ENCODE assay signal across 13 mouse cellular contexts in genomic region chr13:104499116-104500040, GRCm38 (mm10).
DNase-seq lines count a peak whose midpoint lies in the region; ATAC-seq and TF ChIP-seq lines count a peak whose summit lies in the region.
"Had no signal": no experiment of that assay in that cellular context is flagged by ENCODE, and none has a peak within 500 bp of the region (broad histone marks: within the 10 kb centered on the region; RNA-seq: fewer than 3 reads in every experiment).

No protein-coding gene starts in this region.

- H3K9ac ChIP-seq in forebrain, postnatal 0 days = no peak overlapping the region
- no peak overlapping the region for H3K9ac ChIP-seq in forebrain, embryonic 13.5 days
- no peak overlapping the region for H3K9ac ChIP-seq in limb, embryonic 11.5 days (ENCODE audit: low read length)
- H3K9ac ChIP-seq: midbrain, embryonic 13.5 days; stomach, embryonic 15.5 days had no signal

- H3K4me3 ChIP-seq in forebrain, postnatal 0 days (ENCODE audit: low read depth, low read length) = no peak overlapping the region
- H3K4me3 ChIP-seq in forebrain, embryonic 13.5 days = no peak overlapping the region
- H3K4me3 ChIP-seq in limb, embryonic 11.5 days (ENCODE audit: low read depth, low read length) = no peak overlapping the region
- H3K4me3 ChIP-seq in limb, embryonic 10.5 days = no peak overlapping the region
- no peak overlapping the region for H3K4me3 ChIP-seq in testis, adult 2 months (ENCODE audit: control insufficient read depth, low read depth, low read length)
- H3K4me3 ChIP-seq in thymus, adult 2 months (ENCODE audit: control insufficient read depth, insufficient read depth, low read length) = no peak overlapping the region
- H3K4me3 ChIP-seq: left cerebral cortex, adult 2 months; midbrain, embryonic 13.5 days; stomach, embryonic 15.5 days had no signal

- ATAC-seq in forebrain, postnatal 0 days = 0 out of 2 replicates have a peak, but pooled peaks have one; percentile 38
- ATAC-seq in forebrain, embryonic 13.5 days = no peak
- no peak for ATAC-seq in limb, embryonic 11.5 days (ENCODE audit: insufficient number of reproducible peaks, low FRiP score, low TSS enrichment, low read depth)
- ATAC-seq: forebrain, embryonic 14.5 days; midbrain, embryonic 13.5 days had no signal

- 72% methylated on average over 9 of the region's 9 CpGs for WGBS in forebrain, postnatal 0 days
- 89% methylated on average over 9 of the region's 9 CpGs for WGBS in forebrain, embryonic 13.5 days
- WGBS in limb, embryonic 11.5 days = 70% methylated on average over 9 of the region's 9 CpGs
- WGBS in limb, embryonic 10.5 days = 74% methylated on average over 9 of the region's 9 CpGs
- 97% methylated on average over 9 of the region's 9 CpGs for WGBS in thymus, adult 2 months

- no peak for DNase-seq in forebrain, postnatal 0 days
- DNase-seq in limb, embryonic 11.5 days (ENCODE audit: low spot score) = peak; percentile 22
- DNase-seq in limb, embryonic 10.5 days (ENCODE audit: low spot score) = no peak
- DNase-seq in gastrocnemius, postnatal 36 days = peak; percentile 21 to 60
- no peak for DNase-seq in thymus, adult 2 months
- no peak for DNase-seq in layer of hippocampus, adult 11-12 months (ENCODE audit: low spot score)
- DNase-seq: lung, adult 18-20 months had no signal

- no peaks in the 10 kb centered on the region for H3K9me3 ChIP-seq in forebrain, postnatal 0 days (ENCODE audit: low read length)
- H3K9me3 ChIP-seq in forebrain, embryonic 13.5 days (replicated peaks) = no peaks in the 10 kb centered on the region
- H3K9me3 ChIP-seq in limb, embryonic 11.5 days (ENCODE audit: control insufficient read depth, low read length) = no peaks in the 10 kb centered on the region
- no peaks in the 10 kb centered on the region for H3K9me3 ChIP-seq in limb, embryonic 10.5 days (replicated peaks)
- H3K9me3 ChIP-seq: midbrain, embryonic 13.5 days had no signal

- H3K27ac ChIP-seq in forebrain, postnatal 0 days (ENCODE audit: low read depth, low read length) = no peak overlapping the region
- no peak overlapping the region for H3K27ac ChIP-seq in forebrain, embryonic 13.5 days
- no peak overlapping the region for H3K27ac ChIP-seq in limb, embryonic 11.5 days (replicated peaks; ENCODE audit: low read depth, low read length)
- H3K27ac ChIP-seq in limb, embryonic 10.5 days = no peak overlapping the region
- H3K27ac ChIP-seq in testis, adult 2 months (ENCODE audit: control insufficient read depth, insufficient read depth, low read depth, low read length) = peak overlapping the region; percentile 33; the same call in 1 of the 2 replicates
- H3K27ac ChIP-seq in thymus, adult 2 months (ENCODE audit: control insufficient read depth, insufficient read depth, low read length) = no peak overlapping the region
- H3K27ac ChIP-seq: left cerebral cortex, adult 2 months; midbrain, embryonic 13.5 days; stomach, embryonic 15.5 days had no signal

- no peaks in the 10 kb centered on the region for H3K36me3 ChIP-seq in forebrain, postnatal 0 days (ENCODE audit: insufficient read depth)
- no peaks in the 10 kb centered on the region for H3K36me3 ChIP-seq in forebrain, embryonic 13.5 days (ENCODE audit: poor library complexity, severe bottlenecking)
- no peaks in the 10 kb centered on the region for H3K36me3 ChIP-seq in limb, embryonic 11.5 days (ENCODE audit: control insufficient read depth, insufficient read depth, low read length)
- peaks cover 2% of the 10 kb centered on the region; the same call in 1 of the 2 replicates for H3K36me3 ChIP-seq in limb, embryonic 10.5 days
- no peaks in the 10 kb centered on the region for H3K36me3 ChIP-seq in testis, adult 2 months (ENCODE audit: control insufficient read depth, insufficient read depth, low read length)
- no peaks in the 10 kb centered on the region for H3K36me3 ChIP-seq in thymus, adult 2 months (ENCODE audit: control insufficient read depth, insufficient read depth, low read length)
- H3K36me3 ChIP-seq: midbrain, embryonic 13.5 days; stomach, embryonic 15.5 days had no signal

- no peaks in the 10 kb centered on the region for H3K27me3 ChIP-seq in forebrain, postnatal 0 days (ENCODE audit: insufficient read depth, low read length)
- H3K27me3 ChIP-seq in forebrain, embryonic 13.5 days = no peaks in the 10 kb centered on the region
- no peaks in the 10 kb centered on the region for H3K27me3 ChIP-seq in limb, embryonic 11.5 days (ENCODE audit: control insufficient read depth, insufficient read depth, low read length)
- H3K27me3 ChIP-seq in limb, embryonic 10.5 days (ENCODE audit: low read depth, poor library complexity, severe bottlenecking) = no peaks in the 10 kb centered on the region
- no peaks in the 10 kb centered on the region for H3K27me3 ChIP-seq in testis, adult 2 months (ENCODE audit: control insufficient read depth, insufficient read depth, low read length)
- no peaks in the 10 kb centered on the region for H3K27me3 ChIP-seq in thymus, adult 2 months (ENCODE audit: control insufficient read depth, insufficient read depth, low read length)
- H3K27me3 ChIP-seq: midbrain, embryonic 13.5 days; stomach, embryonic 15.5 days had no signal

- TF ChIP-seq POLR2A in testis, adult 2 months (IDR thresholded peaks at IDR 0.05; ENCODE audit: control insufficient read depth, low read depth, low read length) = no peak
- TF ChIP-seq POLR2A in thymus, adult 2 months (IDR thresholded peaks at IDR 0.05; ENCODE audit: control insufficient read depth, extremely low read depth, insufficient read depth, low read length, poor library complexity) = no peak

- intact Hi-C loops in gastrocnemius, postnatal 36 days (cut with DNase I) = no loop called here

- H3K4me2 ChIP-seq in forebrain, postnatal 0 days (ENCODE audit: low read depth) = no peak overlapping the region
- H3K4me2 ChIP-seq in forebrain, embryonic 13.5 days = no peak overlapping the region
- H3K4me2 ChIP-seq in limb, embryonic 11.5 days (ENCODE audit: low read depth, severe bottlenecking) = no peak overlapping the region
- H3K4me2 ChIP-seq: midbrain, embryonic 13.5 days; stomach, embryonic 15.5 days had no signal

- no peaks in the 10 kb centered on the region for H3K4me1 ChIP-seq in forebrain, postnatal 0 days (ENCODE audit: insufficient read depth)
- no peaks in the 10 kb centered on the region for H3K4me1 ChIP-seq in forebrain, embryonic 13.5 days
- 0 out of 2 replicates have a peak, but pooled peaks cover 1% of the 10 kb centered on the region for H3K4me1 ChIP-seq in limb, embryonic 11.5 days (ENCODE audit: control insufficient read depth, insufficient read depth, low read length)
- peaks cover 4% of the 10 kb centered on the region for H3K4me1 ChIP-seq in limb, embryonic 10.5 days
- no peaks in the 10 kb centered on the region; the same call in 1 of the 2 replicates for H3K4me1 ChIP-seq in testis, adult 2 months (ENCODE audit: control insufficient read depth, insufficient read depth, low read length)
- H3K4me1 ChIP-seq in thymus, adult 2 months (replicated peaks; ENCODE audit: control insufficient read depth, insufficient read depth, low read length) = no peaks in the 10 kb centered on the region
- H3K4me1 ChIP-seq: midbrain, embryonic 13.5 days; stomach, embryonic 15.5 days had no signal

- no peak for TF ChIP-seq CTCF in forebrain, postnatal 0 days (IDR thresholded peaks at IDR 0.05; ENCODE audit: low read depth)
- no peak for TF ChIP-seq CTCF in testis, adult 2 months (IDR thresholded peaks at IDR 0.05; ENCODE audit: control insufficient read depth, insufficient read depth, insufficient replicate concordance, low read depth, low read length)
- TF ChIP-seq CTCF in thymus, adult 2 months (IDR thresholded peaks at IDR 0.05; ENCODE audit: borderline replicate concordance, control insufficient read depth, extremely low read depth, insufficient read depth, low read length, poor library complexity) = no peak

Comparison
In these comparisons a context has a peak if more than half of its experiments do, and no peak if none do; other contexts are left out.
1. DNase-seq: peak in limb, embryonic 11.5 days (single experiment) and gastrocnemius, postnatal 36 days (2 of 2); none in forebrain, postnatal 0 days (single experiment), limb, embryonic 10.5 days (single experiment), thymus, adult 2 months (single experiment) and layer of hippocampus, adult 11-12 months (single experiment).